Mouse (Mus musculus) midbrain, embryonic 15.5 days (tissue): ENCODE measurements at regions not wholly inside any gene's neighbourhood (a gene's known extent, or its start where the extent isn't known, plus 50 kb on each side); places are given as distances from the start of the nearest gene placed in this dataset.

Source experiments
- ATAC-seq: fragments of 200-750 bp; cut with Nextera tagmentation; replicated peaks from 2 replicates; pipeline ENCODE4 v1.8.0; 2017; ENCODE audit warnings: moderate TSS enrichment
- H3K27ac ChIP-seq: fragments of 300-500 bp; sonication (generic); 2 replicates; pipeline ENCODE4 v1.5.1; 2015; ENCODE audit warnings: mild to moderate bottlenecking, inconsistent platforms
- H3K27me3 ChIP-seq: fragments of 300-500 bp; sonication (generic); replicated peaks from 2 replicates; pipeline ENCODE4 v1.6.1; 2015; ENCODE audit warnings: inconsistent platforms
- H3K36me3 ChIP-seq: fragments of 300-500 bp; sonication (generic); replicated peaks from 2 replicates; pipeline ENCODE4 v1.6.1; 2015; ENCODE audit warnings: inconsistent platforms
- H3K4me1 ChIP-seq: fragments of 300-500 bp; sonication (generic); 2 replicates; pipeline ENCODE4 v1.6.1; 2015; ENCODE audit warnings: inconsistent platforms
- H3K4me2 ChIP-seq: fragments of 300-500 bp; sonication (generic); 2 replicates; pipeline ENCODE4 v1.6.1; 2015; ENCODE audit warnings: inconsistent platforms, mild to moderate bottlenecking, moderate library complexity
- H3K4me3 ChIP-seq: fragments of 300-500 bp; sonication (generic); 2 replicates; pipeline ENCODE4 v1.5.1; 2015; ENCODE audit warnings: mild to moderate bottlenecking, inconsistent platforms
- H3K9ac ChIP-seq: fragments of 300-500 bp; sonication (generic); 2 replicates; pipeline ENCODE4 v1.6.1; 2015; ENCODE audit warnings: mild to moderate bottlenecking, inconsistent platforms
- H3K9me3 ChIP-seq: fragments of 300-500 bp; sonication (generic); 2 replicates; pipeline ENCODE4 v1.6.1; 2016; ENCODE audit warnings: inconsistent platforms
- WGBS: fragments of 180-500 bp; shearing (Covaris S2); methylation state at CpG from one replicate; pipeline ENCODE4 v1.1.7; 2015; ENCODE audit warnings: mixed read lengths; 5-methylcytosine and 5-hydroxymethylcytosine counted together

- ATAC-seq, result no peak
Observed at GRCm38 (mm10) chr9:120866251-120866650, 62.8 kb upstream of the Ctnnb1 start.

GRCm38 (mm10) chr9:120866709-120867108, 62.3 kb upstream of the Ctnnb1 start:
- WGBS, result 29% methylated on average over 4 of the region's 4 CpGs
- H3K4me1 ChIP-seq, result peaks cover 40% of the 10 kb centered on the region
- no peak overlapping the region for H3K27ac ChIP-seq
- no peak overlapping the region for H3K4me3 ChIP-seq
- peak; percentile 55 for ATAC-seq
- H3K9ac ChIP-seq, result no peak overlapping the region
- H3K4me2 ChIP-seq, result no peak overlapping the region
- no peaks in the 10 kb centered on the region for H3K27me3 ChIP-seq
- H3K9me3 ChIP-seq, result no peaks in the 10 kb centered on the region
- no peaks in the 10 kb centered on the region for H3K36me3 ChIP-seq

More at GRCm38 (mm10) chr9:120866251-120866650, 62.8 kb upstream of the Ctnnb1 start:
- H3K4me1 ChIP-seq, result peaks cover 44% of the 10 kb centered on the region
- no peak overlapping the region for H3K4me2 ChIP-seq
- H3K9me3 ChIP-seq, result no peaks in the 10 kb centered on the region
- no peaks in the 10 kb centered on the region for H3K36me3 ChIP-seq
- WGBS, result 59% methylated on average over 5 of the region's 5 CpGs
- no peaks in the 10 kb centered on the region for H3K27me3 ChIP-seq
- H3K4me3 ChIP-seq, result no peak overlapping the region
- H3K27ac ChIP-seq, result 0 out of 2 replicates have a peak overlapping the region, but pooled peaks have one; percentile 22
- H3K9ac ChIP-seq, result no peak overlapping the region

DNA sequence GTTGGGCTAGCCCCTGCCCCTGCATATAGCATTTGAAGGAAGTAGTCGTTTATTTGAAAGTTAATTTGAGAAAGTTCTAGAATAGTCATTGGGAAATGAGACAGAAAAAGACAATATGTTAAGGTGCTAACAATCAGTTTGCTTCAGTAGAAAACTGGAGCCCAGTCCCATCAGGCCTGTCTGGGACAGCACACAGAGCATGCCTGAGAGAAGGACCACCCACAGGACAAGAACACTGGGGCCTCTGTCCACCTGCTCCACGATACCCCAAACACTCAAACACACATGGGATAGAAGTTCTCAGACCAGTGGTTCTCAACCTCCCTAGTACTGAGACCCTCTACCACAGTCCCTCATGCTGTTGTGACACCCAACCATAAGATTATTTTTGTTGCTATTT, 61.2 kb upstream of the Ctnnb1 start:
- Histone ChIP-seq H3K27me3 (no peaks in the 10 kb centered on the region), H3K36me3 (no peaks in the 10 kb centered on the region), H3K4me3 (no peak overlapping the region), H3K9me3 (no peaks in the 10 kb centered on the region), H3K27ac (no peak overlapping the region), H3K4me2 (no peak overlapping the region), H3K4me1 (peaks cover 32% of the 10 kb centered on the region), H3K9ac (no peak overlapping the region)
- no peak for ATAC-seq
- WGBS, result 84% methylated on average over 2 of the region's 2 CpGs

DNA sequence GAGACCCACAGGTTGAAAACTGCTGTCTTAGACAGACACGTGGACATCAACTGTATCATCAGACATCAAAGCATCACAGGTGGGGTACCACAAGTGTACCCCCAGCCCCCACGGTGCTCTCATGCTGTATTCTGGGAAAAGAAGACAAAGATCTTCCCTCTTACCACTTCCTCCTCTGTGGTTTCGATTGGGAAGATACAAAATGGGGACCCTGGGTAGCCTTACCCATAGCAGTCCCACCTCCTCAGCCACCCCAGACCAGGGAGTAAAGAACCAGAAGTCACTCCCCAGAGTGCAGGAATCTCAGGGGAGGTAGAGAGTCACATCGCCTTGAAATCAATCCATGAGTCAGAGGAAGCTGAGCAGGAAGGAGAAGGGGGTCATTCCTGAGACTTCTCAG, 60.7 kb upstream of the Ctnnb1 start:
- no peak for ATAC-seq
- no peaks in the 10 kb centered on the region for H3K9me3 ChIP-seq
- no peaks in the 10 kb centered on the region for H3K27me3 ChIP-seq
- WGBS, result 85% methylated on average over 4 of the region's 4 CpGs
- H3K4me3 ChIP-seq, result no peak overlapping the region
- H3K27ac ChIP-seq, result no peak overlapping the region
- H3K4me1 ChIP-seq, result peaks cover 32% of the 10 kb centered on the region
- no peak overlapping the region for H3K9ac ChIP-seq
- H3K36me3 ChIP-seq, result no peaks in the 10 kb centered on the region
- H3K4me2 ChIP-seq, result no peak overlapping the region

DNA sequence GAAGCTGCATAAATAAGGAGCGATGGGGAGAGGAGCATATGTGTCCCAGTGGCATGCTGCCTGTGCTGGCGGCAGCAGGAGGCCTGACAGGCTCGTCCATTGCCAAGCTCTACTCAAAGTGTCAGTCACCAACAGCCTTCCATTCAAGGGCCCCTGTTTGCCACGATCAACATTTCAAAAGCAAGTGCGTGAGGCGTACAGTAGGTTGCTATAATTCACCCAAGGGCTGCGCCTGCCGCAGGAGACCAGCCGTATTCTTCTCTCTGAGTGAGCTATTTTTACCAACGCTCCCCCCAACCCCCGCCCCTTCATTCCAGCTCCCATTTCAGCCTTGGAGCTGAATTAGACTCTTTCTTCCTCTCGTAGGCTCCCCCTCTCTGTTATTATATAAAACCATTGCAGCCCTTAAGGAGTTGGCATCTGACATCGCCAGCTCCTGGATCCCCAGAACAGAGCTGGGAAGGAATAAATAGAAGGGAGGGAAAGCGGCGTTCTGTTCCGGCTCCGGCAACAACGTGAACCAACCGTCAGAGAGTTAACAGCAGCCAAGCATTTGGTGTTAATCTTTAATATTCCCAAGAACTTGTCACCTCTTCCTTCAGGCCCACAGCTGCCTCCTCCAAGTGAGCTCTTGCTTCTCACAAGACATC, 59.5 kb upstream of the Ctnnb1 start:
- Histone ChIP-seq H3K9me3 (no peaks in the 10 kb centered on the region), H3K9ac (no peak overlapping the region), H3K4me2 (peak overlapping the region; percentile 37), H3K36me3 (no peaks in the 10 kb centered on the region), H3K27ac (peak overlapping the region; percentile 70), H3K27me3 (no peaks in the 10 kb centered on the region), H3K4me1 (peaks cover 28% of the 10 kb centered on the region), H3K4me3 (no peak overlapping the region)
- WGBS, result 22% methylated on average over 19 of the region's 19 CpGs
- ATAC-seq, result peak; percentile 56

GRCm38 (mm10) chr9:120873293-120873692, 55.7 kb upstream of the Ctnnb1 start:
- ATAC-seq, result no peak
- no peak overlapping the region for H3K4me3 ChIP-seq
- peaks cover 17% of the 10 kb centered on the region for H3K4me1 ChIP-seq
- H3K27ac ChIP-seq, result no peak overlapping the region
- H3K9ac ChIP-seq, result no peak overlapping the region
- no peak overlapping the region for H3K4me2 ChIP-seq
- whole genome bisulfite sequencing, result 95% methylated on average over 3 of the region's 3 CpGs
- no peaks in the 10 kb centered on the region for H3K9me3 ChIP-seq
- H3K36me3 ChIP-seq, result no peaks in the 10 kb centered on the region
- H3K27me3 ChIP-seq, result no peaks in the 10 kb centered on the region

GRCm38 (mm10) chr9:120874416-120874976, 54.5 kb upstream of the Ctnnb1 start:
- H3K27me3 ChIP-seq, result no peaks in the 10 kb centered on the region
- no peak overlapping the region for H3K4me2 ChIP-seq
- no peak overlapping the region for H3K4me3 ChIP-seq
- no peak overlapping the region for H3K9ac ChIP-seq
- no peak overlapping the region for H3K27ac ChIP-seq
- no peaks in the 10 kb centered on the region for H3K36me3 ChIP-seq
- H3K4me1 ChIP-seq, result peaks cover 8% of the 10 kb centered on the region
- H3K9me3 ChIP-seq, result no peaks in the 10 kb centered on the region
- WGBS, result 96% methylated on average over 5 of the region's 5 CpGs
- ATAC-seq, result no peak

GRCm38 (mm10) chr9:120877101-120877500, 51.9 kb upstream of the Ctnnb1 start:
- Histone ChIP-seq H3K4me2 (no peak overlapping the region), H3K36me3 (no peaks in the 10 kb centered on the region), H3K27ac (no peak overlapping the region), H3K9ac (no peak overlapping the region), H3K27me3 (no peaks in the 10 kb centered on the region), H3K4me1 (no peaks in the 10 kb centered on the region), H3K9me3 (no peaks in the 10 kb centered on the region), H3K4me3 (no peak overlapping the region)
- ATAC-seq, result no peak
- WGBS, result 93% methylated on average over 2 of the region's 2 CpGs
